Mouse (Mus musculus) spleen, adult 2 months (tissue): ENCODE data around the gene Acot12. TPM values are rescaled to one million over a fixed set of nuclear protein-coding genes. Genes with fewer than 3 reads are reported as not detected.

Source experiments
- DNase-seq, 2 experiments: peaks; one replicate each; pipeline versions ENCODE4 v3.0.0 to v3.0.0-alpha.2; 2012 to 2021; ENCODE audit warnings: low spot score in 2 of 2, low read depth in 1 of 2
- H3K27ac ChIP-seq: fragments of 200-500 bp; 2 replicates; pipeline ENCODE4 v1.5.1; 2012; ENCODE audit warnings: low read length, inconsistent platforms; ENCODE audit not compliant: insufficient read depth
- H3K27me3 ChIP-seq: fragments of 200-500 bp; 2 replicates; pipeline ENCODE4 v1.6.1; 2012; ENCODE audit warnings: mild to moderate bottlenecking, moderate library complexity, low read length, inconsistent platforms; ENCODE audit not compliant: control insufficient read depth, insufficient read depth
- H3K36me3 ChIP-seq: fragments of 200-500 bp; 2 replicates; pipeline ENCODE4 v1.6.1; 2012; ENCODE audit warnings: mild to moderate bottlenecking, low read length, inconsistent platforms; ENCODE audit not compliant: control insufficient read depth, insufficient read depth
- H3K4me1 ChIP-seq: fragments of 200-500 bp; 2 replicates; pipeline ENCODE4 v1.6.1; 2011; ENCODE audit warnings: inconsistent platforms; ENCODE audit not compliant: control insufficient read depth, insufficient read depth, insufficient read length
- H3K4me3 ChIP-seq: fragments of 200-500 bp; 2 replicates; pipeline ENCODE4 v1.5.1; 2011; ENCODE audit warnings: mild to moderate bottlenecking, inconsistent platforms; ENCODE audit not compliant: insufficient read depth, insufficient read length; ENCODE audit errors: extremely low read depth
- CTCF ChIP-seq: fragments of 200-500 bp; IDR thresholded peaks from 2 replicates; pipeline ENCODE4 v1.5.1; 2011; ENCODE audit warnings: mild to moderate bottlenecking, inconsistent platforms; ENCODE audit not compliant: insufficient read depth, insufficient read length, insufficient replicate concordance; ENCODE audit errors: extremely low read depth
- POLR2A ChIP-seq: fragments of 200-500 bp; IDR thresholded peaks from 2 replicates; pipeline ENCODE4 v1.6.1; 2011; ENCODE audit warnings: low read depth, low read length, inconsistent platforms
- WGBS: fragments of 180-500 bp; shearing (Covaris S2); methylation state at CpG from one replicate; pipeline ENCODE4 v1.1.7; 2018; 5-methylcytosine and 5-hydroxymethylcytosine counted together
- polyA plus RNA-seq: library from polyadenylated mRNA; depleted of rRNA; stranded (reverse); fragments of >200 nt; gene quantifications from 2 replicates; pipeline ENCODE4 v1.2.3, GENCODE M21; 2012; rRNA removed

The Acot12 gene
- not detected in 2 replicates for polyA plus RNA-seq

- peaks cover 4% of the 10 kb centered on the region; the same call in 1 of the 2 replicates for H3K27me3 ChIP-seq
- H3K4me3 ChIP-seq = no peak within 1 kb of the TSS
- TF ChIP-seq CTCF (no peak), POLR2A (no peak)
- no peaks in the 10 kb centered on the region for H3K36me3 ChIP-seq
- DNase-seq = no peak
- H3K4me1 ChIP-seq = no peaks in the 10 kb centered on the region
- H3K27ac ChIP-seq = no peak within 1 kb of the TSS
- 20% methylated on average over 45 of the region's 45 CpGs for WGBS
These were observed at the start of gene Acot12 for GRCm38 (mm10) chr13:91741280-91742047. Acot12 (plus strand) TSS chr13:91741512.

DNA sequence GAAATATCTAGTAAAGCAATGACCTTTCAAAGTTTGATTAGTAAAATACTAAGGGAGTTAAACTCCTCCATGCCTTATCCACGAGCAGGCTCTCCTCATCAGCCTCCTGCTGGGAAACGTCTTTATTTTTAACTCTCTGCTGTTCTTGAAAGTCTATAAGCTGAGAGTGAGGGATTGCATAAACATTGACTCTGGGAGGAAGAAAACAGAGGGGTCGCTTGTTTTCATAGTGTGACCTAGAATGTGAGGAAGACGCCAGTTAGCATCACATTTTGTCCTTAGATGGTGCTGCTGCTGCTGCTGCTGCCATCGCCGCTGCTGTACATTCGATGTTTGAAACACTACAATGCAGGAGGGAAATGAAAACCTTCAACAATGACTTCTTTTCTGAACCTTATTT, 47.7 kb upstream of the Acot12 start:
- no peak for DNase-seq
- 93% methylated on average over 7 of the region's 7 CpGs for WGBS
- TF ChIP-seq POLR2A = no peak
- no peak for TF ChIP-seq CTCF
- Histone ChIP-seq H3K4me1 (no peaks in the 10 kb centered on the region), H3K4me3 (no peak overlapping the region), H3K27me3 (no peaks in the 10 kb centered on the region), H3K36me3 (no peaks in the 10 kb centered on the region; the same call in 1 of the 2 replicates), H3K27ac (no peak overlapping the region)

- no peak overlapping the region for H3K4me3 ChIP-seq
- DNase-seq = no peak
- no peaks in the 10 kb centered on the region for H3K4me1 ChIP-seq
- TF ChIP-seq CTCF (no peak), POLR2A (no peak)
- H3K27me3 ChIP-seq = no peaks in the 10 kb centered on the region
- no peak overlapping the region for H3K27ac ChIP-seq
- no peaks in the 10 kb centered on the region; the same call in 1 of the 2 replicates for H3K36me3 ChIP-seq
- 93% methylated on average over 2 of the region's 2 CpGs for WGBS
These were observed 45.9 kb upstream of the Acot12 start for GRCm38 (mm10) chr13:91695406-91695805.

DNA sequence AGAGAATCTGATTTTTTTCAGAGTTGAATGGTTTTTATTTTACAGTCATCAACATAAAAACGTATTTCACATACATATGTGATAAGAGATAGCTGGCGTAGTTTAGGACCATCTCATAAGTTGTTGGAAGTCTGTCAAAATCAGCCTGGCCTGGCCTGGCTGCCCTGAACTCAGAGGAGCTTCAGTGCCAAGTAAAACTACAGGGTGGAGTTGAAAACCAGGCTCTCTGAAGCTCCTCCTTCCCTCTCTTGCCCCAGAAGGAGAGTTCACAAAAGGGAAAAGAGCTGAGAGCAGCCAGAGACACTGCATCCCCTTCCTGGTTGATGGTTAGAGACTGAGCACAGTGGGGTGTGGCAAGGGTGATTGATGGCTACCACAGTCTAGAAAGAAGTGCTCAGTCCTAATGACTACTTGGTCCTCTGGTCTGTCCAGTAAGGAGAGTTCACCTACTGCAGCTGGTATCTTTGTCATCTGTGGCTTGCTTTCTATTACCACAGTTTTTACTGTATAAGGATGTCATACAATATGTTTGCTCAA, 45.1 kb upstream of the Acot12 start:
- no peak for DNase-seq
- no peak for TF ChIP-seq POLR2A
- TF ChIP-seq CTCF = no peak
- WGBS = 72% methylated on average over 2 of the region's 2 CpGs

GRCm38 (mm10) chr13:91697011-91697410, 44.3 kb upstream of the Acot12 start:
- DNase-seq = peak; percentile 9 to 18
- TF ChIP-seq CTCF (no peak), POLR2A (no peak)
- 51% methylated on average over 3 of the region's 3 CpGs for WGBS

More for the DNA sequence above, 45.1 kb upstream of the Acot12 start:
- no peaks in the 10 kb centered on the region for H3K4me1 ChIP-seq
- H3K36me3 ChIP-seq = no peaks in the 10 kb centered on the region; the same call in 1 of the 2 replicates
- no peak overlapping the region for H3K27ac ChIP-seq
- no peak overlapping the region for H3K4me3 ChIP-seq
- H3K27me3 ChIP-seq = no peaks in the 10 kb centered on the region

GRCm38 (mm10) chr13:91702337-91702736, 39.0 kb upstream of the Acot12 start:
- H3K27ac ChIP-seq = no peak overlapping the region
- H3K4me1 ChIP-seq = peaks cover 3% of the 10 kb centered on the region
- 18% methylated on average over 6 of the region's 6 CpGs for WGBS
- DNase-seq = peak; percentile 15 to 28
- no peaks in the 10 kb centered on the region for H3K27me3 ChIP-seq
- TF ChIP-seq POLR2A (no peak), CTCF (no peak)
- H3K36me3 ChIP-seq = no peaks in the 10 kb centered on the region; the same call in 1 of the 2 replicates
- no peak overlapping the region for H3K4me3 ChIP-seq

More at GRCm38 (mm10) chr13:91697011-91697410, 44.3 kb upstream of the Acot12 start:
- no peaks in the 10 kb centered on the region for H3K27me3 ChIP-seq
- H3K4me3 ChIP-seq = no peak overlapping the region
- H3K4me1 ChIP-seq = no peaks in the 10 kb centered on the region; the same call in 1 of the 2 replicates
- H3K36me3 ChIP-seq = no peaks in the 10 kb centered on the region; the same call in 1 of the 2 replicates
- H3K27ac ChIP-seq = no peak overlapping the region
